Mouse (Mus musculus) lung, embryonic 16.5 days (tissue): ENCODE data around the gene Madd. TPM values are rescaled to one million over a fixed set of nuclear protein-coding genes. Genes with fewer than 3 reads are reported as not detected.

Experiments used
- ATAC-seq: fragments of 200-750 bp; cut with Nextera tagmentation; 2 replicates; pipeline ENCODE4 v1.8.0; 2017; ENCODE audit warnings: low read depth, mild to moderate bottlenecking, moderate library complexity
- H3K27ac ChIP-seq: fragments of 300-500 bp; sonication (generic); 2 replicates; pipeline ENCODE4 v1.5.1; 2014; ENCODE audit warnings: mild to moderate bottlenecking, control low read depth, low read length
- H3K27me3 ChIP-seq: fragments of 300-500 bp; sonication (generic); 2 replicates; pipeline ENCODE4 v1.6.1; 2014; ENCODE audit warnings: low read depth, low read length, mixed read lengths; ENCODE audit not compliant: control insufficient read depth, insufficient read depth
- H3K36me3 ChIP-seq: fragments of 300-500 bp; sonication (generic); 2 replicates; pipeline ENCODE4 v1.6.1; 2014; ENCODE audit warnings: low read length; ENCODE audit not compliant: control insufficient read depth, insufficient read depth
- H3K4me1 ChIP-seq: fragments of 300-500 bp; sonication (generic); replicated peaks from 2 replicates; pipeline ENCODE4 v1.6.1; 2014; ENCODE audit warnings: low read length, mixed read lengths; ENCODE audit not compliant: control insufficient read depth, insufficient read depth
- H3K4me2 ChIP-seq: fragments of 300-500 bp; sonication (generic); 2 replicates; pipeline ENCODE4 v1.6.1; 2014; ENCODE audit warnings: low read depth, low read length, control low read depth
- H3K4me3 ChIP-seq: fragments of 300-500 bp; sonication (generic); 2 replicates; pipeline ENCODE4 v1.5.1; 2014; ENCODE audit warnings: mild to moderate bottlenecking, low read length, control low read depth
- H3K9ac ChIP-seq: fragments of 300-500 bp; sonication (generic); 2 replicates; pipeline ENCODE4 v1.6.1; 2014; ENCODE audit warnings: low read length, control low read depth
- H3K9me3 ChIP-seq: fragments of 300-500 bp; sonication (generic); 2 replicates; pipeline ENCODE4 v1.6.1; 2016; ENCODE audit warnings: low read length; ENCODE audit not compliant: control insufficient read depth
- WGBS: fragments of 180-500 bp; shearing (Covaris S2); extraction: QIAGEN DNeasy Blood & Tissue Kit; methylation state at CpG from one replicate; pipeline ENCODE4 v1.1.7; 2014; 5-methylcytosine and 5-hydroxymethylcytosine counted together
- polyA plus RNA-seq: library from polyadenylated mRNA; unstranded; fragments of >200 nt; fragmentation: Nextera tagmentation; extraction: Ambion mirVana; gene quantifications from 2 replicates; pipeline ENCODE4 v1.2.1, GENCODE M21; 2015

The Madd gene
- polyA plus RNA-seq, 1 experiment from 2014 or later: 10.4 TPM

GRCm38 (mm10) chr2:91142920-91143319, 40.7 kb downstream of the Madd start:
- no peaks in the 10 kb centered on the region for H3K36me3 ChIP-seq
- WGBS: 87% methylated on average over 6 of the region's 6 CpGs
- no peak overlapping the region for H3K4me3 ChIP-seq
- no peak overlapping the region for H3K9ac ChIP-seq
- H3K27ac ChIP-seq: no peak overlapping the region
- no peaks in the 10 kb centered on the region for H3K4me1 ChIP-seq
- no peak overlapping the region for H3K4me2 ChIP-seq
- no peaks in the 10 kb centered on the region for H3K9me3 ChIP-seq
- no peaks in the 10 kb centered on the region for H3K27me3 ChIP-seq
- ATAC-seq: 0 out of 2 replicates have a peak, but pooled peaks have one; percentile 56

DNA sequence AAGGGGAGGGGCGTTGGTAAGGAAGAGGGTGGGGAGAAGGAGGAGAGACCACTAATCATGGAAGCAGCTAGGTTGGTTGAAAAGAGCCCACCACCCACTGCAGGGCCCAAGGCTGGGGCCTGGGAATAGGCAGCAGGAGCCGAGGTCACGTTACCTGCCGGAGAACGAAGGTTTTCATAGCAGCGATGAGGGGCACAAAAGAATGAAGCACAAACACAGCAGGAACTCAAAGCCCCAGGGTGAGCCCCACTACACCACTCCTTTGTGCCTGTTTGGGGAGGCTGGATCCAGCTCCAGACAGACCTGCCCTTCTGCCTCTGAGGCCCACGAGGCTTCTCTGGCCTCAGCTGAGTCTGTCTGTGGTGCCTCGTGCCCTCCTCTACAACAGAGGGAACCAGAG, 43.9 kb downstream of the Madd start:
- Histone ChIP-seq H3K27ac (no peak overlapping the region), H3K36me3 (no peaks in the 10 kb centered on the region), H3K4me3 (no peak overlapping the region), H3K9ac (no peak overlapping the region), H3K9me3 (no peaks in the 10 kb centered on the region), H3K4me1 (no peaks in the 10 kb centered on the region; the same call in 1 of the 2 replicates), H3K4me2 (no peak overlapping the region), H3K27me3 (no peaks in the 10 kb centered on the region)
- 82% methylated on average over 8 of the region's 8 CpGs for WGBS
- no peak for ATAC-seq

DNA sequence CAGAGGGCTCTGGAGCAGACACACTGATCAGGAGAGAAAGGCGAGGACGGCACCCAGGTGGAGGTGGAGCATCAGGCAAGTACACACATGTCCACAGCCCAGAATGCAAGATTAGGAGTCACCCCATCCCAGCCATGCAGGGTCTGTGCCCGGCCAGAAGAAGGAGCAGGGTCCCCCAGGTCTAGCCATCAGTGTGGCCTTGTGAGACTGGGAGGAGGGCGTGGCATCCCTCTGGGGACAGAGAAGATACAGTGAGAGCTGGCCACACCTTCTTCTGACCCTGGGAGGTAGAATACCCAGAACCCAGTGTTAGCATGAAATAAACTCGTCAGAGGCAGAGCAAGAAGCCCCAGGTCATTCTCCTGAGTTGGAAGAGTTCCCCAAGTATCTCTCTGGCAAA, 44.3 kb downstream of the Madd start:
- Histone ChIP-seq H3K4me3 (no peak overlapping the region), H3K4me2 (no peak overlapping the region), H3K27ac (no peak overlapping the region), H3K27me3 (no peaks in the 10 kb centered on the region), H3K9ac (no peak overlapping the region), H3K4me1 (no peaks in the 10 kb centered on the region; the same call in 1 of the 2 replicates), H3K9me3 (no peaks in the 10 kb centered on the region), H3K36me3 (no peaks in the 10 kb centered on the region)
- WGBS: 56% methylated on average over 5 of the region's 5 CpGs
- no peak for ATAC-seq

- H3K4me1 ChIP-seq: no peaks in the 10 kb centered on the region; the same call in 1 of the 2 replicates
- no peak overlapping the region for H3K4me2 ChIP-seq
- H3K36me3 ChIP-seq: no peaks in the 10 kb centered on the region
- no peak overlapping the region for H3K4me3 ChIP-seq
- 57% methylated on average over 6 of the region's 6 CpGs for WGBS
- H3K27ac ChIP-seq: no peak overlapping the region
- no peak for ATAC-seq
- H3K9me3 ChIP-seq: no peaks in the 10 kb centered on the region
- no peak overlapping the region for H3K9ac ChIP-seq
- H3K27me3 ChIP-seq: no peaks in the 10 kb centered on the region
Observed at GRCm38 (mm10) chr2:91137481-91137880, 46.2 kb downstream of the Madd start.

GRCm38 (mm10) chr2:91136513-91137412, 46.9 kb downstream of the Madd start:
- Histone ChIP-seq H3K4me1 (no peaks in the 10 kb centered on the region; the same call in 1 of the 2 replicates), H3K27ac (no peak overlapping the region), H3K36me3 (no peaks in the 10 kb centered on the region), H3K4me2 (no peak overlapping the region), H3K9ac (no peak overlapping the region), H3K9me3 (no peaks in the 10 kb centered on the region), H3K27me3 (no peaks in the 10 kb centered on the region), H3K4me3 (no peak overlapping the region)
- ATAC-seq: no peak
- 72% methylated on average over 11 of the region's 11 CpGs for WGBS

DNA sequence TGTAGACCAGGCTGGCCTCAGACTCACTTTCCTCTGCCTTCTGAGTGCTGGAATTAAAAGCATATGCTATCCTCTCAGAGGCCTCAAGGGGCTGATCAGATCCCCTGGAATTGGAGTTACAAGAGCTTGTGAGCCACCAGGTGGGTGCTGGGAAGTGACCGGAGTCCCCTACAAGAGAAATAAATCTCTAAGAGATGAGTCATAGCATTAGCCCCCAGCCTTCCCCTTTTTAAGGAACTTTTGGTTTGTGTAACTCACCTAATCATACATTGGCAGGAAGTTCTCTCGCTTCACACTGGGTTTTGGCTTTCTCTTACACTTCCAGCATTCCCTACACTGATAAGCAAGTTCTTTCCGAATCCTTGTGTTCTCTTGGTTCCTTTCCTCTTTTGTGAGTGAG, 51.6 kb downstream of the Madd start:
- no peaks in the 10 kb centered on the region for H3K36me3 ChIP-seq
- no peak overlapping the region for H3K4me2 ChIP-seq
- 46% methylated on average over 3 of the region's 3 CpGs for WGBS
- no peak overlapping the region for H3K4me3 ChIP-seq
- no peak overlapping the region for H3K27ac ChIP-seq
- H3K4me1 ChIP-seq: no peaks in the 10 kb centered on the region; the same call in 1 of the 2 replicates
- no peaks in the 10 kb centered on the region for H3K9me3 ChIP-seq
- no peak for ATAC-seq
- H3K9ac ChIP-seq: no peak overlapping the region
- H3K27me3 ChIP-seq: no peaks in the 10 kb centered on the region

DNA sequence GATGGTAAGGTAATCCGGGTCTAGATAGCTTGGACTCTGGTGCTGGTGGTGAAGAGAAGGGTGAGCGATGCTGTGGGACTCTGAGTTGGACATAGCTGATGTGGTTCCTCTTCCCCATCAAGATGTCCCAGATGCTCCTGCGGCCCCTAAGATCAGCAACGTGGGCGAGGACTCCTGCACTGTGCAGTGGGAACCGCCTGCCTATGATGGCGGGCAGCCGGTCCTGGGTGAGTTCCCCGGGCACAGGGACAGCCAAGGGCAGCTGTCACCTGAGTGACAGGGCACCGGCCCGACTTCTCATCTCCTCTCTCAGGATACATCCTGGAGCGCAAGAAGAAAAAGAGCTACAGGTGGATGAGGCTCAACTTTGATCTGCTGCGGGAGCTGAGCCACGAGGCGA, 52.4 kb downstream of the Madd start:
- Histone ChIP-seq H3K9ac (no peak overlapping the region), H3K9me3 (no peaks in the 10 kb centered on the region), H3K27ac (no peak overlapping the region), H3K4me3 (no peak overlapping the region), H3K36me3 (no peaks in the 10 kb centered on the region), H3K4me1 (no peaks in the 10 kb centered on the region), H3K4me2 (no peak overlapping the region), H3K27me3 (no peaks in the 10 kb centered on the region)
- no peak for ATAC-seq
- WGBS: 86% methylated on average over 15 of the region's 15 CpGs

DNA sequence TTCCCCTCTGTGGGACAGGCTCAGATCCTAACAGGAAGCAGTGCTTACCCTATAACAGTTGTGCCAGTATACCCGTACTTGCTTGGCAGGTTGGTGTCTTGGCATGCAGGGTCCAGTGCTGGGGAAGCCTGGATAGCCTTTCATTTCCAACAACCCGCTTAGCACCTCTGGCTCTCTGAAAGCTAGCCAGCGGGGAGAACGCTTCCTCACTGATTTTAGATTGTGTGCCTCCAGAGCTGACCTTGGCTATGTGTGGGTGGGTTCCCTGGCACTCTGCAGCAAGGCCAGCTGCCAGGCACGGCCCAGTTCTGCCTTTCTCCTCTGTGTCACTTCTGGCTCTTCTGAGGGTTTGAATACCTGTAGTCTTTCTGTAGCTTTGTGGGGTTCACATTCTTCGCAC, 53.5 kb downstream of the Madd start:
- Histone ChIP-seq H3K27ac (no peak overlapping the region), H3K36me3 (no peaks in the 10 kb centered on the region), H3K4me1 (no peaks in the 10 kb centered on the region), H3K4me3 (no peak overlapping the region), H3K27me3 (no peaks in the 10 kb centered on the region), H3K4me2 (no peak overlapping the region), H3K9ac (no peak overlapping the region), H3K9me3 (no peaks in the 10 kb centered on the region)
- WGBS: 85% methylated on average over 6 of the region's 6 CpGs
- ATAC-seq: no peak

DNA sequence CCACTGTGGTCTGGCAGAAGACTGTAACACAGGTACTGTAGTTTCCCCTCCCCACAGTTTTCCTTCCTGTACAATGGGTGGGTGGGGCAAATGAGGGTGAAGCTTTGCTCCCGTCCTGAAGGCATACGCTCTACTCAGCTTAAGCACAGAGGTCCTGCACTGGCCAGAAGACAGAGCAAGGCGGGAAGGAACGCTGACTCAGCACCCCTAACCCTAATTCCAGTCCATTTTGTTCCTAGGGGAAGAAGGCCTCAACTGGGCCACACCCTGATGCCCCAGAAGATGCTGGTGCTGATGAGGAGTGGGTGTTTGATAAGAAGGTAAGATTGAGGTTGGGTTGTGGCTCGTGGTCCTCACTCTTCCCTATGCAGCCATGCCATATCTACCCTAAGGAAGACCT, 54.9 kb downstream of the Madd start:
- Histone ChIP-seq H3K4me2 (no peak overlapping the region), H3K27ac (no peak overlapping the region), H3K36me3 (no peaks in the 10 kb centered on the region), H3K4me3 (no peak overlapping the region), H3K4me1 (no peaks in the 10 kb centered on the region), H3K9me3 (no peaks in the 10 kb centered on the region), H3K27me3 (no peaks in the 10 kb centered on the region), H3K9ac (no peak overlapping the region)
- WGBS: 73% methylated on average over 5 of the region's 5 CpGs
- no peak for ATAC-seq
